Mouse (Mus musculus) neural tube, embryonic 11.5 days (tissue): Measurements from ENCODE around the gene Cdkn1b. TPM values are rescaled to one million over a fixed set of nuclear protein-coding genes. Genes with fewer than 3 reads are reported as not detected.

Experiments used
- ATAC-seq: fragments of 200-750 bp; cut with Nextera tagmentation; 2 replicates; pipeline ENCODE4 v1.8.0; 2017; ENCODE audit warnings: moderate number of reproducible peaks, mild to moderate bottlenecking, moderate TSS enrichment, moderate library complexity; ENCODE audit not compliant: insufficient read depth, low FRiP score, low TSS enrichment
- DNase-seq: peaks from one replicate; pipeline ENCODE4 v3.0.0-alpha.2; 2015; ENCODE audit warnings: low spot score
- H3K27ac ChIP-seq: fragments of 300-500 bp; sonication (generic); 2 replicates; pipeline ENCODE4 v1.5.1; 2014; ENCODE audit warnings: low read depth, mild to moderate bottlenecking, low read length
- H3K27me3 ChIP-seq: fragments of 300-500 bp; sonication (generic); 2 replicates; pipeline ENCODE4 v1.6.1; 2014; ENCODE audit warnings: mild to moderate bottlenecking, low read length, mixed read lengths; ENCODE audit not compliant: control insufficient read depth, insufficient read depth
- H3K36me3 ChIP-seq: fragments of 300-500 bp; sonication (generic); 2 replicates; pipeline ENCODE4 v1.6.1; 2014; ENCODE audit warnings: mild to moderate bottlenecking, low read length, moderate library complexity, mixed read lengths; ENCODE audit not compliant: control insufficient read depth, insufficient read depth
- H3K4me1 ChIP-seq: fragments of 300-500 bp; sonication (generic); 2 replicates; pipeline ENCODE4 v1.6.1; 2014; ENCODE audit warnings: low read length, mixed read lengths; ENCODE audit not compliant: control insufficient read depth, insufficient read depth
- H3K4me2 ChIP-seq: fragments of 300-500 bp; sonication (generic); 2 replicates; pipeline ENCODE4 v1.6.1; 2014; ENCODE audit warnings: low read depth, mild to moderate bottlenecking, moderate library complexity
- H3K4me3 ChIP-seq: fragments of 300-500 bp; sonication (generic); 2 replicates; pipeline ENCODE4 v1.5.1; 2014; ENCODE audit warnings: low read depth, low read length
- H3K9ac ChIP-seq: fragments of 300-500 bp; sonication (generic); 2 replicates; pipeline ENCODE4 v1.6.1; 2014; ENCODE audit warnings: mild to moderate bottlenecking, low read length
- H3K9me3 ChIP-seq: fragments of 300-500 bp; sonication (generic); 2 replicates; pipeline ENCODE4 v1.6.1; 2016; ENCODE audit warnings: low read length; ENCODE audit not compliant: control insufficient read depth
- WGBS: fragments of 180-500 bp; shearing (Covaris S2); extraction: QIAGEN DNeasy Blood & Tissue Kit; methylation state at CpG from one replicate; pipeline ENCODE4 v1.1.7; 2014; 5-methylcytosine and 5-hydroxymethylcytosine counted together
- polyA plus RNA-seq: library from polyadenylated mRNA; unstranded; fragments of >200 nt; fragmentation: Nextera tagmentation; extraction: Ambion mirVana; gene quantifications from 2 replicates; pipeline ENCODE4 v1.2.1, GENCODE M21; 2014

The Cdkn1b gene
- polyA plus RNA-seq, 1 experiment from 2014 or later, result 17.8 TPM

DNA sequence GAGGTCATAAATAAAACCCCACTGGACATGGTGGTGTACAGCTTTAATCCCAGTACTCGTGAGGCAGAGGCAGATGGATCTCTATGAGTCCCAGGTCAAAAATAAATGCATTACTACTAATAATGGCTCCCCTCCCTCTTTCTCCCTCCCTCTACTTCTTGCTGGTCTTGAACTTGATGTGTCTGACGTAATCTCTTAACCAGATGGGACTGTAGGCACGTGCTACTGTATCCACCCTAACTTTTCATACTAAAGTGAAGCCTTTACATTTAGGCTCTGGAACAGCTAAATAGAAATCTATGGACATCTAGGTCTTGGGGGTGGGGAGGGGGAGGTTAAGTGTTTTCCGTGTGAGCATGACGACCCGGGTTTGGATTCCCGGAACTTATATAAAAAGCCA, 10.2 kb downstream of the Cdkn1b start:
- DNase-seq (no peak), ATAC-seq (no peak)
- Histone ChIP-seq H3K27me3 (no peaks in the 10 kb centered on the region), H3K4me1 (no peaks in the 10 kb centered on the region; the same call in 1 of the 2 replicates), H3K9me3 (no peaks in the 10 kb centered on the region), H3K27ac (no peak overlapping the region), H3K4me3 (peak overlapping the region; percentile 48), H3K4me2 (peak overlapping the region; percentile 94), H3K36me3 (no peaks in the 10 kb centered on the region), H3K9ac (no peak overlapping the region; the same call in 1 of the 2 replicates)
- WGBS, result 80% methylated on average over 7 of the region's 7 CpGs

DNA sequence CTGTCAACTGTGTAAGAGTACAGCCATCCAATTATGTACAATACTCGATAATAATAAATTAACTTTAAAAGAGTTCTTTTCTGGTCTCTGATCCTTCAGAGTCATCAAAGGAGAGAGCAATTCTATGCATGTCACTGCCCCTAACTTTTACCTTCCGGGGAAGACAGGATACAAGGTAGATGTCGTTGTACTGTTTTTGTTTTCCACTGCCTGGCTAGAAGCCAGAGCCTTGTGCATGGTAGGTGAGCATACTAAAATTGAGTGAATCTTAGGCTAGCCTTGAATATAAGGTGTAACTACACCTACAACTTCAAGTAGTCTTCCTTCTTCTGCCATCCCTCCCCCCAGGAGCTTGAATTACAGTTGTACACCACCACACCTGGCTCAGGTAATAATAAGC, 10.9 kb downstream of the Cdkn1b start:
- ATAC-seq, result no peak
- Histone ChIP-seq H3K9ac (no peak overlapping the region), H3K9me3 (no peaks in the 10 kb centered on the region), H3K4me1 (no peaks in the 10 kb centered on the region; the same call in 1 of the 2 replicates), H3K27me3 (no peaks in the 10 kb centered on the region), H3K4me2 (no peak overlapping the region), H3K27ac (no peak overlapping the region), H3K36me3 (no peaks in the 10 kb centered on the region), H3K4me3 (no peak overlapping the region)
- DNase-seq, result no peak
- 90% methylated on average over 3 of the region's 3 CpGs for WGBS

DNA sequence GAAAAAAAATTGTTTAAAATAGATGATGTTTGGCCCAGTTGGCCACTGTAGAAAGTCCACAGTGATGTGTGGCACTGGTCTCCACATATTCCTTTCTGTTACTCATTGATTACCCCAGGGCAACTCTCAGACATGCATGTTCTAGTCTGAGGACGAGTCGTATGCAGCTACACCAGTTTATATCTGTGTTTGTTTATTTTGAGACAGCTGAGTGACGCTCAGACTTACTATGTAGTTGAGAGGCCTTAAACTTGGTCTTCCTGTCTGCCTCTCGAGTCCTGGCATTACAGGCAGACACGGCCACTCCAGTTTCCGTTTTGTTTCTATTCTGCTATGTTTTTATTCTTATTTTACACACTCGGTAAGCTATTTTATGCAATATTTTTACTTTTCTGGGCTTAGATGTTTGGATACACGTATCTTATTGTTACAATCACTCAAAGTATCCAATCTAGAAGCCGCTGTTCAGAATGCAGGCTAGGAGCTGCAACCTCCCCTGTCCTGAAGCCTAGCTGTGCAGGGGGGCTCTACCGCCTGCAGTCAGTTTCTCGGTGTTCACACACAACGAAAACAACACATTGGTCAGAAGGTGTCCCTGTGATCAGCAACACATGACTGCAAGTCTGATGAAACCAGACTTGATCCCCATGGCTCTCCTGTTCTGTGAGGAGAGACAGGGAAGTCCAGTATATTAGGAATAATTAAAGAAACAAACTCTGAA, 12.4 kb downstream of the Cdkn1b start:
- Histone ChIP-seq H3K27ac (no peak overlapping the region), H3K4me3 (no peak overlapping the region), H3K4me2 (no peak overlapping the region), H3K27me3 (no peaks in the 10 kb centered on the region), H3K9me3 (no peaks in the 10 kb centered on the region), H3K36me3 (no peaks in the 10 kb centered on the region), H3K4me1 (no peaks in the 10 kb centered on the region; the same call in 1 of the 2 replicates), H3K9ac (no peak overlapping the region)
- DNase-seq (no peak), ATAC-seq (no peak)
- WGBS, result 80% methylated on average over 12 of the region's 12 CpGs

DNA sequence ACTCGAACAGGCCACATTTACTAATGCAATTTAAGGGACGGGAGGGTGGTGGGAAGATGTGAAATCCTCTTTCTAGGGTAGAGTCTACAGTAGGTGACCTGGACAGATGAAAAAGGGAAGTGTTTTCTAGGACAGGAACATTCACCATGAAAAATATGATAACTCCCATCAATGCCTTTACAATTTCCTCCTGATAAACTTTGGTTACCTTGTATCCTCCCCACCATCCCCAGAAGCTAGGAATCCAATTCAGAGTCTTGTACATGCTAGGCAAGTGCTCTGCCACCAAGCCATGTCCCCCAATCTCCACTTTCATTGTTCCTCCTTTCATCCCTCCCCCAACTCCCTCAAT, 13.0 kb downstream of the Cdkn1b start:
- whole genome bisulfite sequencing, result 84% methylated on average over 2 of the region's 2 CpGs
- H3K36me3 ChIP-seq, result no peaks in the 10 kb centered on the region

DNA sequence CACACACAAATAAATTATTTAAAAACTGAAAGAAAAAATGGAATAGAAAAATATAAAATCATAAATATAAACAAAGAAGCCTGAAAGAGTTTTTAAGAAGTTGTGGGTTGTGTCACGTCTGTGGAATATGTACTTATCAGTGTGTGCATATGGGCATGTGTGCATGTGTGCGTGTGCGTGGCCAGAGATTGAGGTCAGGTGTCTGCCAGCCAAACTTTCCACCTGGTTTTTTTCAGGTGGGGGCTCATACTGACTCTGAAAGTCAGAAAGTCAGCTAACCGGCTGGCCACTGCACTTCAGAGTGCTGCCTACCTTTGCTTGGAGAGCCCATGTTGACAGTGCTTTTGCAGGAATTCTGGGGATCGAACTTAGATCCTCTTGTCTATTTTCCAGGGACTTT, 14.1 kb downstream of the Cdkn1b start:
- Histone ChIP-seq H3K36me3 (no peaks in the 10 kb centered on the region), H3K4me1 (no peaks in the 10 kb centered on the region; the same call in 1 of the 2 replicates), H3K9me3 (no peaks in the 10 kb centered on the region), H3K27me3 (no peaks in the 10 kb centered on the region), H3K9ac (no peak overlapping the region), H3K4me3 (no peak overlapping the region), H3K27ac (no peak overlapping the region), H3K4me2 (no peak overlapping the region)
- WGBS, result 93% methylated on average over 5 of the region's 5 CpGs
- ATAC-seq (no peak), DNase-seq (no peak)

More for the DNA sequence above, 13.0 kb downstream of the Cdkn1b start:
- no peaks in the 10 kb centered on the region for H3K9me3 ChIP-seq
- no peaks in the 10 kb centered on the region for H3K27me3 ChIP-seq
- H3K27ac ChIP-seq, result no peak overlapping the region
- H3K4me2 ChIP-seq, result no peak overlapping the region
- H3K9ac ChIP-seq, result no peak overlapping the region
- no peak for DNase-seq
- no peak for ATAC-seq
- H3K4me3 ChIP-seq, result no peak overlapping the region
- H3K4me1 ChIP-seq, result no peaks in the 10 kb centered on the region; the same call in 1 of the 2 replicates

DNA sequence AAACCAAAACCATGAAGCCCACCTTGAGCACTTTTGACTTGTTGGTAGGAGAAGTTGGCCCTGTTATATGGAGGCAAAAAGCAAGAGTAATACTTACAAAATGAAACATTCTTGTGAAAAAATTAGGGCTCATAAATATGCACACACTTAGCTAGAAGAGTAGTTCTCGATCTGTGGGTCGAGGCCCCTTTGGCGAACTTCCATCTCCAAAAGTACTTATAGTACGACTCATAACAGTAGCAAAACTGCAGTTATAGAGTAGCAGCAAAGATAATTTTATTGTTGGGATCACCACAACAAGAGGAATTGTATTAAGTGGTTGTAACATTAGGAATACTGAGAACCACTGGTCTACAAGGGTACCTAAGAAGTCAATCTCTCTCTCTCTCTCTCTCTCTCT, 19.6 kb downstream of the Cdkn1b start:
- no peak overlapping the region for H3K4me3 ChIP-seq
- H3K9me3 ChIP-seq, result no peaks in the 10 kb centered on the region
- no peaks in the 10 kb centered on the region for H3K36me3 ChIP-seq
- H3K27me3 ChIP-seq, result no peaks in the 10 kb centered on the region
- no peak overlapping the region for H3K4me2 ChIP-seq
- H3K27ac ChIP-seq, result no peak overlapping the region
- H3K9ac ChIP-seq, result no peak overlapping the region
- WGBS, result 94% methylated on average over 4 of the region's 4 CpGs
- H3K4me1 ChIP-seq, result no peaks in the 10 kb centered on the region
- ATAC-seq, result no peak
- no peak for DNase-seq

DNA sequence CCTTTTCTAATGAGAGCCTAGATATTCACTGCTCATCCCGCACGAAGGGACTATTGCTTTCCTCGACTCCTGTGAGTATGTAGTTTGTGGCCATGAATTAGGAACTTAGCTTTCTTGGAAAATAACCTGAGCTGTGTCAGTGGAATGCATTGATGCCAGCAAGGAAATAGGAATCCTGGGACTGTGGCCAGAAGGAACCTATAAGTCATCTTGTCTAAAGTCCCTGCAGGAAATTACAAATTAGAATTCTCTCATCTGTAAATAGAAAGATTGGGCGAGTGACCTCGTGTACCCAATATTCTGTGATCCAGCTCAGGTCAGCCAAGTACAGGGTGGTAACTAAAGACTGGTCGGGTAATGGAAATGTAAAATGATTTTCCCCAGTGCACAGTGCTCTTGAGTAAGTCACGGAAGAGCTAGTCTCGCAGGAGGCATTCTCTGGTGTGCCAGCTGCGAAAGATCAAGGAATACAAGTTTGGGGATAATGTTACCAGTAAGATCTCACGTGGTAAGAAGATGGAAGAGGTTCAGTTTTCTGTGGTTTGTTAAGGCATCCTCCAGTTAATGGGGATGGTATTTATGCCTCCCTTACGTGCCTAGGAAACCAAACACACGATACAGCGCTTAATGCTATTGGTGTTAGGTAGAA, 23.7 kb downstream of the Cdkn1b start:
- Histone ChIP-seq H3K27ac (no peak overlapping the region), H3K9ac (no peak overlapping the region), H3K4me2 (no peak overlapping the region), H3K4me1 (no peaks in the 10 kb centered on the region), H3K9me3 (no peaks in the 10 kb centered on the region), H3K4me3 (no peak overlapping the region), H3K27me3 (no peaks in the 10 kb centered on the region), H3K36me3 (no peaks in the 10 kb centered on the region)
- no peak for DNase-seq
- WGBS, result 86% methylated on average over 13 of the region's 13 CpGs
- no peak for ATAC-seq

DNA sequence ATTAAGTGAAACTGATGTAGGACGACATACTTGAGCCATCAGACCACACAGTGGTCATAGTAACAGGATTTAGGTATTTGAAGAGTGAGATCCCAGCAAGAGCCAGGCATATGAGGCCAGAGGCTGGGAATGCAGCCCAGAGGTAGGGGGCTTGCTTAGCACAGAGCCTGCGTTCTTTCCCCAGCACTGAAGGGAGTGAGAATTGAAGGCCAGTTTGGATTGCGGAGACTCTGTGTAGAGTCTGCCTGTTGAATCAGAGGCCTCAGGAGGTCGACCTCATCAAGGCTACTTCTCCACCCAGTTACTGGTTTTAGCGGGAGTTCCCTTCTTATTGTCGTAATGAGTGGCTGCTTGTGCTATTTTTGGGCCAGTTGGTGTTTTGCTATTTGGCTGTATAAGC, 25.9 kb downstream of the Cdkn1b start:
- H3K4me3 ChIP-seq, result no peak overlapping the region
- no peak overlapping the region for H3K4me2 ChIP-seq
- H3K27ac ChIP-seq, result no peak overlapping the region
- ATAC-seq (no peak), DNase-seq (no peak)
- H3K36me3 ChIP-seq, result no peaks in the 10 kb centered on the region
- no peaks in the 10 kb centered on the region for H3K9me3 ChIP-seq
- H3K4me1 ChIP-seq, result no peaks in the 10 kb centered on the region
- WGBS, result 79% methylated on average over 6 of the region's 6 CpGs
- H3K9ac ChIP-seq, result no peak overlapping the region
- no peaks in the 10 kb centered on the region for H3K27me3 ChIP-seq

DNA sequence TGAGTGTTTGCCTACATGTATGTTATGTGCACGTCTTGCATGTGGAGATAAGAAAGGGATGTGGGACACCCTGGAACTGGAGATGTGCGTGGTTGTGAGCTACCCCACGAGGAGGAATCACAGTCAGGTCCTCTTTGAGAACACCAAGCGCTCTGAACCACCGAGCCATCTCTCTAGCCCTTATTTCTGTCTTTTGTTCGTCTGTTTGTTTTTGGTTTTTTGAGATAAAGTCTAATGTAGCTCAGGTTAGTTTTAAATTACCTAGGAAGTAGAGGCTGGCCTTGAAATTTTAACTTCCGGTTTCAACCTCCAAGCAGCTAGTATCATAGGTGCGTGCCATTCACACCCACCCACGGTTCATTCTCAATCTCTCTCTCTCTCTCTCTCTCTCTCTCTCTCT, 26.7 kb downstream of the Cdkn1b start:
- no peak overlapping the region for H3K4me3 ChIP-seq
- no peaks in the 10 kb centered on the region for H3K36me3 ChIP-seq
- DNase-seq (no peak), ATAC-seq (no peak)
- H3K4me1 ChIP-seq, result no peaks in the 10 kb centered on the region
- WGBS, result 91% methylated on average over 9 of the region's 9 CpGs
- H3K4me2 ChIP-seq, result no peak overlapping the region
- no peak overlapping the region for H3K27ac ChIP-seq
- no peak overlapping the region for H3K9ac ChIP-seq
- H3K9me3 ChIP-seq, result no peaks in the 10 kb centered on the region
- H3K27me3 ChIP-seq, result no peaks in the 10 kb centered on the region
